Mouse (Mus musculus): Measurements from ENCODE around the gene Zdhhc14. TPM values are rescaled to one million over a fixed set of nuclear protein-coding genes. Genes with fewer than 3 reads are reported as not detected.
A peak's percentile ranks its signal among the peaks of the same experiment; 100 is the strongest.

Zdhhc14 gene
- polyA plus RNA-seq, 1 experiment = 24.8 TPM

GRCm38 (mm10) chr17:5549460-5549859, 57.1 kb downstream of the Zdhhc14 start:
- no peaks in the 10 kb centered on the region for H3K27me3 ChIP-seq (ENCODE audit: control insufficient read depth, insufficient read depth, low read length)
- no peak for TF ChIP-seq POLR2A (IDR thresholded peaks at IDR 0.05; ENCODE audit: borderline replicate concordance, insufficient read depth, low read length)
- no peak overlapping the region; the same call in 1 of the 2 replicates for H3K27ac ChIP-seq (ENCODE audit: insufficient read depth, low read length)
- peak; percentile 48 to 57 for DNase-seq
- WGBS = 16% methylated on average over 6 of the region's 6 CpGs
- peaks cover 25% of the 10 kb centered on the region for H3K4me1 ChIP-seq (ENCODE audit: control insufficient read depth, insufficient read depth, low read length)
- no peak overlapping the region for H3K4me3 ChIP-seq (replicated peaks; ENCODE audit: insufficient read depth, low read depth, low read length)

GRCm38 (mm10) chr17:5550444-5550843, 58.1 kb downstream of the Zdhhc14 start:
- H3K4me1 ChIP-seq (ENCODE audit: control insufficient read depth, insufficient read depth, low read length) = peaks cover 28% of the 10 kb centered on the region
- H3K27me3 ChIP-seq (ENCODE audit: control insufficient read depth, insufficient read depth, low read length) = no peaks in the 10 kb centered on the region
- H3K4me3 ChIP-seq (replicated peaks; ENCODE audit: insufficient read depth, low read depth, low read length) = no peak overlapping the region
- DNase-seq = no peak
- no peak overlapping the region for H3K27ac ChIP-seq (ENCODE audit: insufficient read depth, low read length)
- TF ChIP-seq CTCF (IDR thresholded peaks at IDR 0.05; ENCODE audit: borderline replicate concordance, insufficient read depth, low read depth, low read length) (no peak), POLR2A (IDR thresholded peaks at IDR 0.05; ENCODE audit: borderline replicate concordance, insufficient read depth, low read length) (no peak)
- 83% methylated on average over 10 of the region's 10 CpGs for WGBS

- DNase-seq = no peak
- 52% methylated on average over 3 of the region's 3 CpGs for WGBS
- TF ChIP-seq POLR2A (IDR thresholded peaks at IDR 0.05; ENCODE audit: borderline replicate concordance, insufficient read depth, low read length) (no peak), CTCF (IDR thresholded peaks at IDR 0.05; ENCODE audit: borderline replicate concordance, insufficient read depth, low read depth, low read length) (no peak)
- Histone ChIP-seq H3K27ac (ENCODE audit: insufficient read depth, low read length) (no peak overlapping the region), H3K27me3 (ENCODE audit: control insufficient read depth, insufficient read depth, low read length) (no peaks in the 10 kb centered on the region), H3K4me1 (ENCODE audit: control insufficient read depth, insufficient read depth, low read length) (peaks cover 29% of the 10 kb centered on the region), H3K4me3 (replicated peaks; ENCODE audit: insufficient read depth, low read depth, low read length) (no peak overlapping the region)
Observed at GRCm38 (mm10) chr17:5551136-5551535, 58.8 kb downstream of the Zdhhc14 start.

- WGBS = 73% methylated on average over 14 of the region's 14 CpGs
- peaks cover 33% of the 10 kb centered on the region for H3K4me1 ChIP-seq (ENCODE audit: control insufficient read depth, insufficient read depth, low read length)
- no peaks in the 10 kb centered on the region for H3K27me3 ChIP-seq (ENCODE audit: control insufficient read depth, insufficient read depth, low read length)
- TF ChIP-seq CTCF (IDR thresholded peaks at IDR 0.05; ENCODE audit: borderline replicate concordance, insufficient read depth, low read depth, low read length) (no peak), POLR2A (IDR thresholded peaks at IDR 0.05; ENCODE audit: borderline replicate concordance, insufficient read depth, low read length) (no peak)
- no peak overlapping the region; the same call in 1 of the 2 replicates for H3K27ac ChIP-seq (ENCODE audit: insufficient read depth, low read length)
- no peak overlapping the region for H3K4me3 ChIP-seq (replicated peaks; ENCODE audit: insufficient read depth, low read depth, low read length)
- no peak for DNase-seq
Observed at GRCm38 (mm10) chr17:5552036-5552760, 59.8 kb downstream of the Zdhhc14 start.

GRCm38 (mm10) chr17:5553556-5553955, 61.2 kb downstream of the Zdhhc14 start:
- no peaks in the 10 kb centered on the region for H3K27me3 ChIP-seq (ENCODE audit: control insufficient read depth, insufficient read depth, low read length)
- no peak overlapping the region for H3K4me3 ChIP-seq (replicated peaks; ENCODE audit: insufficient read depth, low read depth, low read length)
- peak overlapping the region; percentile 55; the same call in 1 of the 2 replicates for H3K27ac ChIP-seq (ENCODE audit: insufficient read depth, low read length)
- 28% methylated on average over 5 of the region's 5 CpGs for WGBS
- no peak for TF ChIP-seq POLR2A (IDR thresholded peaks at IDR 0.05; ENCODE audit: borderline replicate concordance, insufficient read depth, low read length)
- no peak for TF ChIP-seq CTCF (IDR thresholded peaks at IDR 0.05; ENCODE audit: borderline replicate concordance, insufficient read depth, low read depth, low read length)
- DNase-seq = peak; percentile 67 to 78
- H3K4me1 ChIP-seq (ENCODE audit: control insufficient read depth, insufficient read depth, low read length) = peaks cover 42% of the 10 kb centered on the region

- TF ChIP-seq POLR2A (IDR thresholded peaks at IDR 0.05; ENCODE audit: borderline replicate concordance, insufficient read depth, low read length) (no peak), CTCF (IDR thresholded peaks at IDR 0.05; ENCODE audit: borderline replicate concordance, insufficient read depth, low read depth, low read length) (no peak)
- peak overlapping the region; percentile 55; the same call in 1 of the 2 replicates for H3K27ac ChIP-seq (ENCODE audit: insufficient read depth, low read length)
- WGBS = 94% methylated on average over 2 of the region's 2 CpGs
- no peak for DNase-seq
- H3K27me3 ChIP-seq (ENCODE audit: control insufficient read depth, insufficient read depth, low read length) = no peaks in the 10 kb centered on the region
- H3K4me1 ChIP-seq (ENCODE audit: control insufficient read depth, insufficient read depth, low read length) = peaks cover 34% of the 10 kb centered on the region
- H3K4me3 ChIP-seq (replicated peaks; ENCODE audit: insufficient read depth, low read depth, low read length) = no peak overlapping the region
Observed at GRCm38 (mm10) chr17:5554573-5554972, 62.2 kb downstream of the Zdhhc14 start.

GRCm38 (mm10) chr17:5556568-5556967, 64.2 kb downstream of the Zdhhc14 start:
- no peak for TF ChIP-seq CTCF (IDR thresholded peaks at IDR 0.05; ENCODE audit: borderline replicate concordance, insufficient read depth, low read depth, low read length)
- no peak for TF ChIP-seq POLR2A (IDR thresholded peaks at IDR 0.05; ENCODE audit: borderline replicate concordance, insufficient read depth, low read length)
- H3K27me3 ChIP-seq (ENCODE audit: control insufficient read depth, insufficient read depth, low read length) = no peaks in the 10 kb centered on the region
- H3K4me1 ChIP-seq (ENCODE audit: control insufficient read depth, insufficient read depth, low read length) = peaks cover 28% of the 10 kb centered on the region
- WGBS = 7% methylated on average over 8 of the region's 8 CpGs
- peak overlapping the region; percentile 77 for H3K27ac ChIP-seq (ENCODE audit: insufficient read depth, low read length)
- H3K4me3 ChIP-seq (replicated peaks; ENCODE audit: insufficient read depth, low read depth, low read length) = no peak overlapping the region
- DNase-seq = peak; percentile 85 to 93

- 92% methylated on average over 4 of the region's 4 CpGs for WGBS
- DNase-seq = no peak
Observed at GRCm38 (mm10) chr17:5560212-5560611, 67.9 kb downstream of the Zdhhc14 start.

More at GRCm38 (mm10) chr17:5560212-5560611, 67.9 kb downstream of the Zdhhc14 start:
- Histone ChIP-seq H3K4me1 (ENCODE audit: control insufficient read depth, insufficient read depth, low read length) (peaks cover 16% of the 10 kb centered on the region), H3K27ac (ENCODE audit: insufficient read depth, low read length) (no peak overlapping the region), H3K4me3 (replicated peaks; ENCODE audit: insufficient read depth, low read depth, low read length) (no peak overlapping the region), H3K27me3 (ENCODE audit: control insufficient read depth, insufficient read depth, low read length) (no peaks in the 10 kb centered on the region)
- TF ChIP-seq CTCF (IDR thresholded peaks at IDR 0.05; ENCODE audit: borderline replicate concordance, insufficient read depth, low read depth, low read length) = no peak
- TF ChIP-seq POLR2A (IDR thresholded peaks at IDR 0.05; ENCODE audit: borderline replicate concordance, insufficient read depth, low read length) = no peak

Data from cerebellum, adult 2 months (tissue).